21 mouse cellular contexts compared by ENCODE assay signal in genomic region chr10:111050061-111050460, GRCm38 (mm10). TPM values are rescaled to one million over a fixed set of nuclear protein-coding genes. Genes with fewer than 3 reads are reported as not detected.
DNase-seq lines count a peak whose midpoint lies in the region; ATAC-seq lines count a peak whose summit lies in the region.
"Had no signal": no experiment of that assay in that cellular context is flagged by ENCODE, and none has a peak within 500 bp of the region (broad histone marks: within the 10 kb centered on the region; RNA-seq: fewer than 3 reads in every experiment).

No protein-coding gene starts in this region.

- DNase-seq in adrenal gland, postnatal 36 days = peak; percentile 17 to 67
- no peak for DNase-seq in adrenal gland, adult 2 months
- peak; percentile 60 for DNase-seq in ovary, adult 18-20 months (ENCODE audit: low spot score)
- DNase-seq in ovary, postnatal 10 days (ENCODE audit: low spot score) = no peak
- peak; percentile 20 for DNase-seq in A20 (ENCODE audit: low read depth, low spot score)
- no peak for DNase-seq in gastrocnemius, postnatal 25 days
- DNase-seq: cerebellum, adult 11-12 months; cerebellum, adult 9-11 months; embryo, embryonic 11 days; gastrocnemius, postnatal 36 days; heart, adult 2 months; heart, postnatal 14 days; kidney, adult 18-20 months; left cerebral cortex, postnatal 4 days; liver, postnatal 0 days; right cerebral cortex, postnatal 25 days had no signal

- peak; percentile 40 for ATAC-seq in megakaryocyte progenitor cell, adult 5-6 weeks (replicated peaks; ENCODE audit: poor library complexity)
- ATAC-seq: activated CD4-positive, CD25-positive, alpha-beta regulatory T cell, adult 4 months; forebrain, embryonic 14.5 days; inflammation-experienced regulatory T-cells, adult 6 months; liver, embryonic 12.5 days; liver, postnatal 0 days had no signal

RNA-seq across cellular contexts. Expression of gene Zdhhc17, which starts 40.1 kb away (rescaled TPM):
- 10 to 100 TPM; 34.6 to 40.1 TPM for total RNA-seq in adrenal gland, postnatal 36 days (2021)
- total RNA-seq in adrenal gland, adult 2 months (2021) = 10 to 100 TPM; 25.1 to 35.9 TPM
- polyA plus RNA-seq in adrenal gland, adult 2 months (2012; rRNA removed) = 9.0 and 11.1 TPM in 2 replicates
- total RNA-seq in megakaryocyte progenitor cell, adult 5-6 weeks (2015) = 16.3 and 25.2 TPM in 2 replicates
- total RNA-seq in megakaryocyte progenitor cell, adult 5-6 weeks (2017) = 15.9 and 21.5 TPM in 2 replicates
- 10 to 100 TPM; 18.3 to 18.8 TPM for total RNA-seq in gastrocnemius, postnatal 25 days (2021)

Comparison
In these comparisons a context has a peak if more than half of its experiments do, and no peak if none do; other contexts are left out.
1. DNase-seq: peak in adrenal gland, postnatal 36 days (2 of 2), ovary, adult 18-20 months (single experiment) and A20 (single experiment); none in adrenal gland, adult 2 months (single experiment), ovary, postnatal 10 days (single experiment) and gastrocnemius, postnatal 25 days (single experiment).